Mouse (Mus musculus): ENCODE data around the gene Tmem42.

The Tmem42 gene

GRCm38 (mm10) chr9:123020995-123021631 is at the start of gene Tmem42:
Gene Tmem42 (plus strand): TSS chr9:123021326.
- DNase-seq: peak; percentile 99

- DNase-seq: peak; percentile 84
These were observed 22.5 kb upstream of the Tmem42 start for GRCm38 (mm10) chr9:122998406-122999192.

GRCm38 (mm10) chr9:122999193-122999586 is 21.9 kb upstream of the Tmem42 start:
- no peak for DNase-seq

- DNase-seq: no peak
These were observed 16.4 kb upstream of the Tmem42 start for GRCm38 (mm10) chr9:123004718-123005117.

GRCm38 (mm10) chr9:123006071-123006470 is 15.1 kb upstream of the Tmem42 start:
- DNase-seq: no peak

- DNase-seq: peak; percentile 89
These were observed 682 bp downstream of the Tmem42 start for GRCm38 (mm10) chr9:123021636-123022379.

GRCm38 (mm10) chr9:123024201-123024600 is 3.1 kb downstream of the Tmem42 start:
- no peak for DNase-seq

GRCm38 (mm10) chr9:123031496-123032246 is 10.5 kb downstream of the Tmem42 start:
- DNase-seq: no peak

- no peak for DNase-seq
These were observed 13.3 kb downstream of the Tmem42 start, which contains the start of gene Tgm4 for GRCm38 (mm10) chr9:123034426-123034825. Gene Tgm4 (plus strand): TSS chr9:123034726.

- DNase-seq: no peak
These were observed 26.5 kb downstream of the Tmem42 start for GRCm38 (mm10) chr9:123047665-123048064.

- DNase-seq: no peak
These were observed 37.7 kb downstream of the Tmem42 start for GRCm38 (mm10) chr9:123058724-123059292.

- no peak for DNase-seq
These were observed 39.0 kb downstream of the Tmem42 start for GRCm38 (mm10) chr9:123060172-123060571.
